ENCODE assay signal across 24 mouse cellular contexts in the genomic region with DNA sequence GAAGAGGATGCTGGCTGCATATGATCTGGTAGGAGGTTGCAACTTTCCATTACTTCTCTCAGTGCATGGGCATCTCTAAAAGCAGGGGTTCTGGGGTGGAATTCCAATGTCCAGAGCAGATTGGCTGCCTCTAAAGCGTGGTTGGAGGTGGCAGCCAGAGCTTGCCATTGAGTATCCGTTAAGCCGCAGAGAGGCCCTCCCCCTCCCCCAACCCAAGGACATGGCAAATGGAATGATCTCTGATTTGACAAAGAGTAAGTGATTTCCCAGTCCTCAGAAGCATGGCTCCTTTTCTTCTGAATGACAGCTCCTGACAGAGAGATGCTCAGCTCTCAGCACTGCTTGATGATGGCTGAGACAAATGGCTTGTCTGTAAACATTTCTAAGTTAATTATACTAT.
DNase-seq lines count a peak whose midpoint lies in the region; ATAC-seq and TF ChIP-seq lines count a peak whose summit lies in the region.
"Had no signal": no experiment of that assay in that cellular context is flagged by ENCODE, and none has a peak within 500 bp of the region (broad histone marks: within the 10 kb centered on the region; RNA-seq: fewer than 3 reads in every experiment).

No protein-coding gene starts in this region.

- H3K9me3 ChIP-seq in hindbrain, embryonic 13.5 days = no peaks in the 10 kb centered on the region
- no peaks in the 10 kb centered on the region for H3K9me3 ChIP-seq in hindbrain, postnatal 0 days (ENCODE audit: low read length)
- H3K9me3 ChIP-seq in forebrain, embryonic 13.5 days (replicated peaks) = no peaks in the 10 kb centered on the region
- H3K9me3 ChIP-seq: embryonic facial prominence, embryonic 10.5 days; heart, embryonic 13.5 days; limb, embryonic 13.5 days; liver, embryonic 12.5 days had no signal

- no peak overlapping the region for H3K9ac ChIP-seq in hindbrain, embryonic 13.5 days
- H3K9ac ChIP-seq in hindbrain, postnatal 0 days (replicated peaks; ENCODE audit: low read length) = no peak overlapping the region
- H3K9ac ChIP-seq in forebrain, embryonic 13.5 days = no peak overlapping the region
- H3K9ac ChIP-seq: heart, embryonic 13.5 days; limb, embryonic 13.5 days; liver, embryonic 12.5 days had no signal

- H3K4me1 ChIP-seq in hindbrain, embryonic 13.5 days (replicated peaks) = peaks cover 28% of the 10 kb centered on the region
- 0 out of 2 replicates have a peak, but pooled peaks cover 3% of the 10 kb centered on the region for H3K4me1 ChIP-seq in hindbrain, postnatal 0 days (ENCODE audit: insufficient read depth, low read length)
- H3K4me1 ChIP-seq in forebrain, embryonic 13.5 days = peaks cover 37% of the 10 kb centered on the region
- H3K4me1 ChIP-seq: heart, embryonic 13.5 days; limb, embryonic 13.5 days; liver, embryonic 12.5 days had no signal

- no peak for TF ChIP-seq POLR2A in brain, embryonic 14.5 days (IDR thresholded peaks at IDR 0.05; ENCODE audit: borderline replicate concordance, extremely low read depth, insufficient read depth, insufficient read length, poor library complexity, severe bottlenecking)

- DNase-seq in cerebellum, postnatal 14 days = peak; percentile 10 to 15
- no peak for DNase-seq in cerebellum, adult 11-12 months
- no peak for DNase-seq in hindbrain, postnatal 0 days (ENCODE audit: low spot score)
- DNase-seq in brain, embryonic 14.5 days (ENCODE audit: low read depth) = peak; percentile 64
- DNase-seq in gastrocnemius, postnatal 36 days = no peak
- DNase-seq in cerebellum, postnatal 25 days = no peak
- DNase-seq: adrenal gland, postnatal 14 days; cerebellum, adult 9-11 months; gastrocnemius, postnatal 14 days; heart, adult 2 months; heart, postnatal 14 days; kidney, postnatal 25 days; layer of hippocampus, postnatal 36 days; lung, adult 18-20 months; lung, postnatal 10 days; thymus, postnatal 25 days had no signal

- ATAC-seq in hindbrain, embryonic 13.5 days (ENCODE audit: low FRiP score) = 0 out of 2 replicates have a peak, but pooled peaks have one; percentile 14
- no peak for ATAC-seq in hindbrain, postnatal 0 days
- peak; percentile 25; the same call in 1 of the 2 replicates for ATAC-seq in forebrain, embryonic 13.5 days
- ATAC-seq: intestine, postnatal 0 days; liver, embryonic 12.5 days had no signal

- no peaks in the 10 kb centered on the region for H3K36me3 ChIP-seq in hindbrain, embryonic 13.5 days
- no peaks in the 10 kb centered on the region for H3K36me3 ChIP-seq in hindbrain, postnatal 0 days (ENCODE audit: insufficient read depth, low read length)
- no peaks in the 10 kb centered on the region for H3K36me3 ChIP-seq in forebrain, embryonic 13.5 days (ENCODE audit: poor library complexity, severe bottlenecking)
- H3K36me3 ChIP-seq: embryonic facial prominence, embryonic 10.5 days; heart, embryonic 13.5 days; limb, embryonic 13.5 days; liver, embryonic 12.5 days had no signal

- TF ChIP-seq CTCF in hindbrain, postnatal 0 days (IDR thresholded peaks at IDR 0.05; ENCODE audit: low read depth) = no peak
- no peak for TF ChIP-seq CTCF in brain, embryonic 14.5 days (IDR thresholded peaks at IDR 0.05; ENCODE audit: borderline replicate concordance, extremely low read depth, insufficient read depth, insufficient read length)

- H3K4me3 ChIP-seq in hindbrain, embryonic 13.5 days = no peak overlapping the region
- no peak overlapping the region for H3K4me3 ChIP-seq in hindbrain, postnatal 0 days (ENCODE audit: low read length)
- H3K4me3 ChIP-seq in forebrain, embryonic 13.5 days = no peak overlapping the region
- H3K4me3 ChIP-seq: embryonic facial prominence, embryonic 10.5 days; heart, adult 2 months; heart, embryonic 13.5 days; layer of hippocampus, adult 2 months; limb, embryonic 13.5 days; liver, embryonic 12.5 days had no signal

- no peak overlapping the region for H3K4me2 ChIP-seq in hindbrain, embryonic 13.5 days
- H3K4me2 ChIP-seq in hindbrain, postnatal 0 days (ENCODE audit: low read depth, low read length) = no peak overlapping the region
- no peak overlapping the region for H3K4me2 ChIP-seq in forebrain, embryonic 13.5 days
- H3K4me2 ChIP-seq: heart, embryonic 13.5 days; limb, embryonic 13.5 days; liver, embryonic 12.5 days had no signal

- WGBS in hindbrain, embryonic 13.5 days = 25% methylated on average over 3 of the region's 3 CpGs
- WGBS in hindbrain, postnatal 0 days = 26% methylated on average over 3 of the region's 3 CpGs
- WGBS in forebrain, embryonic 13.5 days = 15% methylated on average over 3 of the region's 3 CpGs

- no peaks in the 10 kb centered on the region for H3K27me3 ChIP-seq in hindbrain, embryonic 13.5 days
- H3K27me3 ChIP-seq in hindbrain, postnatal 0 days (ENCODE audit: insufficient read depth, low read length) = no peaks in the 10 kb centered on the region
- H3K27me3 ChIP-seq in forebrain, embryonic 13.5 days = no peaks in the 10 kb centered on the region
- H3K27me3 ChIP-seq: heart, embryonic 13.5 days; limb, embryonic 13.5 days; liver, embryonic 12.5 days had no signal

- intact Hi-C loops in gastrocnemius, postnatal 36 days (cut with DNase I) = no loop called here

- no peak overlapping the region for H3K27ac ChIP-seq in hindbrain, embryonic 13.5 days
- no peak overlapping the region for H3K27ac ChIP-seq in hindbrain, postnatal 0 days
- H3K27ac ChIP-seq in forebrain, embryonic 13.5 days = no peak overlapping the region
- H3K27ac ChIP-seq: embryonic facial prominence, embryonic 10.5 days; heart, adult 2 months; heart, embryonic 13.5 days; layer of hippocampus, adult 2 months; limb, embryonic 13.5 days; liver, embryonic 12.5 days had no signal

Comparison
In these comparisons a context has a peak if more than half of its experiments do, and no peak if none do; other contexts are left out.
1. DNase-seq: peak in cerebellum, postnatal 14 days (2 of 2) and brain, embryonic 14.5 days (single experiment); none in cerebellum, adult 11-12 months (single experiment), hindbrain, postnatal 0 days (single experiment), gastrocnemius, postnatal 36 days (0 of 2) and cerebellum, postnatal 25 days (0 of 2).